Mouse (Mus musculus) left cerebral cortex, adult 2 months (tissue): ENCODE data around the gene Fam184a. TPM values are rescaled to one million over a fixed set of nuclear protein-coding genes. Genes with fewer than 3 reads are reported as not detected.

ENCODE experiments used
- DNase-seq, 2 experiments: peaks; one replicate each; pipeline ENCODE4 v3.0.0; 2021 to 2022; ENCODE audit warnings: low spot score in 2 of 2, mixed read lengths in 1 of 2; ENCODE audit errors: extremely low spot score in 1 of 2
- H3K27ac ChIP-seq: fragments of 200-600 bp; 2 replicates; pipeline ENCODE4 v1.8.1; 2022
- H3K4me3 ChIP-seq: fragments of 200-600 bp; 2 replicates; pipeline ENCODE4 v1.8.1; 2022
- CTCF ChIP-seq: fragments of 200-600 bp; IDR thresholded peaks from 2 replicates; pipeline ENCODE4 v1.8.1; 2022; ENCODE audit warnings: antibody characterized with exemption, mild to moderate bottlenecking, moderate library complexity
- intact Hi-C: fragments of 180-260 bp; cut with DNase I; formaldehyde crosslinking; loops from one replicate; pipeline ENCODE4 v1.15.1; 2025
- total RNA-seq, 2 experiments: library from RNA; stranded (reverse); gene quantifications; 2 replicates each; pipeline ENCODE4 v1.2.3; 2021

Fam184a gene
- total RNA-seq, 2 experiments from 2014 or later = 26.3 to 31.8 TPM

DNA sequence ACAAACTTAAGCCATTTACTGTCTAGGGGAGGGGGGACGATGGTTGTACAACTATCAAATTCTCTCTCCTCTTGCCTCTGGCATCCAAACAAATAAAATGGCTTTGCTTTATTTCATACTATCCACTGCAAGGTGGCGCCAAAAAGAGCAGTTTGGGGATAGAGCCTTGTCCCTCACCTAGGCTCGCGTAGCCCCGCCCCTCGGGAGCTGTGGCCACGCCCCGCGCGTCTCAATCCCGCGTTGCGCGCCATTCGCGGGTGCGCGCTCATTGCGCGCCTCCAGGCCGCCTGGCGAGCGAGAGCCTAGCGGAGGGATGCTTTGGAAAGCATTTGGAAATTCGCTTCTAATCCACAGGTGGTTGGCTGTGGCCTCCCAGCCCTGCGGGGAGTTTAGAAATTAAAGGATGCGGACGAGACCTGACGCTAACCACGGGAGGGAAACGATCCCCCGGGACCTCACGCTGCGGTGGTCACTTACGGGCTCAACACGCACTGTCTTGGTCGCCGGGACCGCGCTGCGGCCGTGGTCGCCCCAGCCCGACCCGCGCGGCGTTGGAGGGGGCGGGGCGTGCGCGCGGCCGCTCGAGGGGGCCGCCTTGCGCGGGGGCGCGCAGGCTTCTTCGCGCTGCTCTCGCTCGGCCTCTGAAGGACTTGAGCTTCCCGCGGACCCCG is 121.5 kb downstream of the Fam184a start:
- H3K27ac ChIP-seq = peak overlapping the region; percentile 82
- H3K4me3 ChIP-seq = peak overlapping the region; percentile 98
- peak; percentile 40 for TF ChIP-seq CTCF
- intact Hi-C loops = loop anchor here (2.0 kb wide), 1 partner anchor 33 kb away; the partner anchor contains the start of gene Asf1a
- DNase-seq = peak; percentile 91 to 92

- no peak for DNase-seq
- Histone ChIP-seq H3K27ac (no peak overlapping the region), H3K4me3 (no peak overlapping the region)
- intact Hi-C loops = no loop called here
- no peak for TF ChIP-seq CTCF
Observed at GRCm38 (mm10) chr10:53615850-53616616, 134.9 kb downstream of the Fam184a start.

DNA sequence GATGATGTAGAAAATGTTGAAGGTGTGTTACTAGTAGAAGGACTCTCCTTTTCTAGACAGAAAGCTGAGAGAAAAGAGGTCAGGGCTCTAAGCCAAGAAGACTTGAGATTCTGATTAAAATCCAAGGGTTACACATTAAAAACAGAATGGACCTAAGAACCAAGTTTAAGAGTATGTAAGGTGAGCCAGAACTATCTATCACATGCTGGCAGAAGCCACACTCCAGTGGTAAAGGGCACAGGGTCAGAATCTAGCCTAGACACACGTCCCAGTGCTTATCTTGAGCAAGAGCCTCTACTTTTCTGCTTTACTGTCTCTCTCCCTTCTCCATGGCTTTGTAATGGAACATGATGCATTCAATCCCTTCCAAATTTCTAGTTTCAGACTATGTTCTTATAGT is 137.0 kb downstream of the Fam184a start:
- no peak for DNase-seq
- intact Hi-C loops = no loop called here
- H3K4me3 ChIP-seq = no peak overlapping the region
- TF ChIP-seq CTCF = no peak
- H3K27ac ChIP-seq = no peak overlapping the region

GRCm38 (mm10) chr10:53612172-53612571 is 138.8 kb downstream of the Fam184a start:
- intact Hi-C loops = no loop called here
- no peak for DNase-seq
- Histone ChIP-seq H3K4me3 (no peak overlapping the region), H3K27ac (no peak overlapping the region)
- TF ChIP-seq CTCF = no peak; the same call in 1 of the 2 replicates

- intact Hi-C loops = no loop called here
- no peak overlapping the region for H3K27ac ChIP-seq
- TF ChIP-seq CTCF = no peak
- DNase-seq = no peak
- H3K4me3 ChIP-seq = no peak overlapping the region
Observed at GRCm38 (mm10) chr10:53608274-53608673, 142.6 kb downstream of the Fam184a start.

- Histone ChIP-seq H3K27ac (no peak overlapping the region), H3K4me3 (no peak overlapping the region)
- no peak; the same call in none of the 2 replicates for TF ChIP-seq CTCF
- intact Hi-C loops = no loop called here
- no peak for DNase-seq
Observed at GRCm38 (mm10) chr10:53605328-53605727, 145.6 kb downstream of the Fam184a start.

DNA sequence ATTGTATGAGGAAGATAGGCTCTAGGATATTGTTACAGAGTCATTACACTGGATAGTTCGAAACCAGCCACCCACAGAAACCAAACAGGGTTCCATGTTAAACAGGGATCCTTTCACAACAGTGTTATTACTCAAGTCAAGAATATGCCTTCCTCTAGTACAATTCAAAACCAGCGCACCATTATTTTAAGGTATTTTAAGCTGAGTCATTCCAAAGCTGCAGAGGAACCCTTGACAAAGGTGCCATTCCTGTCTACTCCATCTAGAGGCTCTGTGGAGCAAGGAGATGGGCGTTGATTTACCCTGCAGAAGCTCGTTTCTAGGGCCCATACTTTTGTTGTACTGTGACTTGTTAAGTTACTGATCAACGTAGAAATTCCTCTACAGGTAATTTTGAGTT is 152.1 kb downstream of the Fam184a start:
- intact Hi-C loops = no loop called here
- no peak for DNase-seq
- no peak for TF ChIP-seq CTCF
- no peak overlapping the region for H3K27ac ChIP-seq
- H3K4me3 ChIP-seq = no peak overlapping the region

GRCm38 (mm10) chr10:53597121-53597881 is 153.6 kb downstream of the Fam184a start:
- peak overlapping the region; percentile 84 for H3K27ac ChIP-seq
- peak; percentile 54 for DNase-seq
- no peak for TF ChIP-seq CTCF
- peak overlapping the region; percentile 67 for H3K4me3 ChIP-seq
- intact Hi-C loops = loop anchor here (2.0 kb wide), 2 partner anchors 32 to 248 kb away; no protein-coding TSS in a partner anchor

GRCm38 (mm10) chr10:53596677-53597120 is 154.2 kb downstream of the Fam184a start, which contains the start of gene Asf1a:
Gene Asf1a, plus strand, starts transcription at chr10:53596757.
- Histone ChIP-seq H3K4me3 (peak within 1 kb of the TSS; percentile 75), H3K27ac (peak within 1 kb of the TSS; percentile 96)
- peak; percentile 96 to 97 for DNase-seq
- peak; percentile 61 for TF ChIP-seq CTCF
- intact Hi-C loops = loop anchor here (2.0 kb wide), 2 partner anchors 32 to 248 kb away; no protein-coding TSS in a partner anchor

DNA sequence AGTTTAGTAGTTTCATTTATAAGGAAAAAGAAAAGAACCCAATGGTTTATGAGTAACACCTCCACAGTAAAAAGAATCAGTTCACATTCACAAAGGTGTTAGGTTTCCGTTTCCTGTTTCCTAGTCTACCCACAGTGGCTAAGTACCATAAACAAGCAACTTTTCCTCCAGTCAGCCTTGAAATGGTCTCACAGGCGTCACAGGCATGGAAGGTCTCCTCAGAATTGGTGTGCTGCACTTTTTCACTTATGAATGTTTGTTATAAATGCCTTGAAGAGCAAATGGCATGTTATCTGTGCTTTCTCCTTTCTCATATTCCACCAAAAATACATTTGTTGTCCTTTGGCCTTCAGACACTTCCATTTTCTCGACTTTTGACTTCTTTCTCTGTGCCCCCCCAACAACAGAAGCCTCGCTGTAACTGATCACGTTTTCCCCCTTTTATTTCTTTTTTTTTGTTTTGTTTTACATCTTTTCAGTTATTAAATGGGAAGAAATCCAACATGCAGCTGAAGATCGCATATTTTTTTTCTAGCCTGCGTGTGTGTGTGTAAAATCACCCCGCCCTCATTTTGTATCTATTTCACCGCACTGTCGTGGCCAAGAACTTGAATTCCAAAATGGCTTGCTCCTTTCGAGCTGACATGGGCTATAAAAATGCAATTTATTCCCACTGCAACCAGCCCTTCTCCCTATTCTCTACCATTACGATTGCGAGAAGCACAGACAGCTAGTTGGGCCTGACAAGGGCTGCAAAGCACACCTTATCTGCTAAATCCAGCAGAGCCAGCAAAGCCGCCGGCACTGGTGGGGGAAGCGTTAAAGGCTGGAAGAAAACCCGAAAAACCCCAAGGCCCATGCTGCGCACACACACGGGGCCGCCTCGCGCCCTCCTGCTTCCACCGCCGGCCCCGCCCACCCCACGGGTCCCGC is 154.9 kb downstream of the Fam184a start:
- no peak for TF ChIP-seq CTCF
- DNase-seq = no peak
- peak overlapping the region; percentile 96 for H3K27ac ChIP-seq
- H3K4me3 ChIP-seq = peak overlapping the region; percentile 75
- intact Hi-C loops = loop anchor here (2.0 kb wide), 2 partner anchors 33 to 247 kb away; no protein-coding TSS in a partner anchor
